Mouse (Mus musculus) stomach, embryonic 16.5 days (tissue): ENCODE data around the gene T2. TPM values are rescaled to one million over a fixed set of nuclear protein-coding genes. Genes with fewer than 3 reads are reported as not detected.
"Not testable (repeated sequence)": the region's sequence is repeated elsewhere in the genome, so short reads cannot be mapped to it uniquely, and the experiment has no call there.

Experiments used
- ATAC-seq: fragments of 200-750 bp; cut with Nextera tagmentation; 2 replicates; pipeline ENCODE4 v1.8.0; 2017; ENCODE audit warnings: moderate number of reproducible peaks, moderate TSS enrichment; ENCODE audit not compliant: insufficient read depth, low FRiP score
- H3K27ac ChIP-seq: fragments of 300-500 bp; sonication (generic); 2 replicates; pipeline ENCODE4 v1.5.1; 2014; ENCODE audit warnings: low read length
- H3K27me3 ChIP-seq: fragments of 300-500 bp; sonication (generic); 2 replicates; pipeline ENCODE4 v1.6.1; 2014; ENCODE audit warnings: low read length, control low read depth, mixed read lengths; ENCODE audit not compliant: control insufficient read depth, insufficient read depth
- H3K36me3 ChIP-seq: fragments of 300-500 bp; sonication (generic); 2 replicates; pipeline ENCODE4 v1.6.1; 2014; ENCODE audit warnings: low read length; ENCODE audit not compliant: control insufficient read depth, insufficient read depth
- H3K4me1 ChIP-seq: fragments of 300-500 bp; sonication (generic); 2 replicates; pipeline ENCODE4 v1.6.1; 2014; ENCODE audit warnings: low read length, control low read depth, mixed read lengths; ENCODE audit not compliant: control insufficient read depth, insufficient read depth
- H3K4me2 ChIP-seq: fragments of 300-500 bp; sonication (generic); 2 replicates; pipeline ENCODE4 v1.6.1; 2014; ENCODE audit warnings: low read depth, low read length, mixed read lengths
- H3K4me3 ChIP-seq: fragments of 300-500 bp; sonication (generic); replicated peaks from 2 replicates; pipeline ENCODE4 v1.5.1; 2014; ENCODE audit warnings: mild to moderate bottlenecking, low read length
- H3K9ac ChIP-seq: fragments of 300-500 bp; sonication (generic); 2 replicates; pipeline ENCODE4 v1.6.1; 2014; ENCODE audit warnings: low read length
- H3K9me3 ChIP-seq: fragments of 300-500 bp; sonication (generic); replicated peaks from 2 replicates; pipeline ENCODE4 v1.6.1; 2016; ENCODE audit warnings: low read length, control low read depth; ENCODE audit not compliant: control insufficient read depth
- WGBS: fragments of 180-500 bp; shearing (Covaris S2); extraction: QIAGEN DNeasy Blood & Tissue Kit; methylation state at CpG from one replicate; pipeline ENCODE4 v1.1.7; 2014; 5-methylcytosine and 5-hydroxymethylcytosine counted together
- polyA plus RNA-seq: library from polyadenylated mRNA; unstranded; fragments of >200 nt; fragmentation: Nextera tagmentation; extraction: Ambion mirVana; gene quantifications from 2 replicates; pipeline ENCODE4 v1.2.1, GENCODE M21; 2015

The T2 gene
- 0.13 and 0.21 TPM in 2 replicates for polyA plus RNA-seq

DNA sequence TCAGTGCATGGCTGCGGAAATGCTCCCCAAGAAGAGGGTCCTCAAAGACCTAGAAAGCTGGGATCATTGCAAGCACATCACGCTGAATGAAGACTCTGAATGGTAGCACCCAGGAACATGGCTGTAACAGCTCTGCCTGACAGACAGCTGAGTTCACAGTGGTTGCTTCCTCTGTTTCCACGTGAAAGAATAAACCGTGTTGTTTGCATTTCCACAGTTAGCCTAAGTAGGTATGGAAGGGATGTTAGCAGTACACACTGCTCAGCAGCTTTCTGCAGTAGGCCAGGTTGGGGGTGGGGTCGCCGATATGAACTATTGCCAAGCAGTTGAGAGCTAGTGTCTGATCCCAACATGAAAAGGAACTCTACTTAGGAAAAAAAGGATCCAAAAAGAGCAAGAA lies at the start of gene T2:
T2 (plus strand) TSS at position 301 of the 400 bp plus-strand sequence.
- Histone ChIP-seq H3K4me3 (no peak within 1 kb of the TSS), H3K27ac (no peak within 1 kb of the TSS), H3K9me3 (0 out of 2 replicates have a peak, but pooled peaks cover 4% of the 10 kb centered on the region), H3K4me2 (no peak within 1 kb of the TSS), H3K36me3 (no peaks in the 10 kb centered on the region), H3K9ac (no peak within 1 kb of the TSS), H3K27me3 (no peaks in the 10 kb centered on the region), H3K4me1 (no peaks in the 10 kb centered on the region)
- 78% methylated on average over 6 of the region's 6 CpGs for WGBS
- no peak for ATAC-seq

- Histone ChIP-seq H3K27ac (peak within 1 kb of the TSS; percentile 80), H3K4me1 (peaks cover 15% of the 10 kb centered on the region), H3K27me3 (no peaks in the 10 kb centered on the region), H3K36me3 (no peaks in the 10 kb centered on the region), H3K9ac (peak within 1 kb of the TSS; percentile 78), H3K9me3 (no peaks in the 10 kb centered on the region), H3K4me2 (peak within 1 kb of the TSS; percentile 75), H3K4me3 (peak within 1 kb of the TSS; percentile 71)
- WGBS, result under 1% methylated on average over 54 of the region's 54 CpGs
- peak; percentile 94 for ATAC-seq
These were observed 44.8 kb upstream of the T2 start, which contains the start of gene Sft2d1 for GRCm38 (mm10) chr17:8310838-8311614. Sft2d1 (plus strand) TSS chr17:8311102.

- H3K27me3 ChIP-seq, result no peaks in the 10 kb centered on the region
These were observed 44.0 kb upstream of the T2 start for GRCm38 (mm10) chr17:8311751-8312150.

DNA sequence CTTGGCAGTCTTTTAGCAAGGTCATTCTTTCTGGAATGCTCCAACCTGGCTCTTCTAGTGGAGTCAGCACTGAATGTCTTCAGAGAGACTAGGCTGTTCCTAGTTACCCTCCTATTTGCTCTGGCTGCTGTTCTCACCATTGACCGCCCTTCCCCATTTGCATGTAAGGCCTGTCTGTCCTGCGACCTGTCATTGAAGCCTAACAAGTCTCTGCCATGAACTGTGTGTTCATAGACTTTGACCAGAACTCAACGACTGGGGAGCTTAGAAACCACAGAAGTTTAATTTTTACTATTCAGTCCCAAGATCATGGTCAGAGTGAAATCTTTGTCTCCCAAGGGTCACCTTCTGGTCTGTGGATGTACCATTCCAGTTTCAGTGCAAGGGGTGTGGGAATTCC lies 41.8 kb upstream of the T2 start:
- Histone ChIP-seq H3K4me3 (no peak overlapping the region), H3K4me2 (no peak overlapping the region), H3K9me3 (no peaks in the 10 kb centered on the region), H3K27ac (no peak overlapping the region), H3K4me1 (peaks cover 15% of the 10 kb centered on the region), H3K9ac (no peak overlapping the region), H3K36me3 (no peaks in the 10 kb centered on the region), H3K27me3 (no peaks in the 10 kb centered on the region)
- WGBS, result 81% methylated on average over 3 of the region's 3 CpGs
- no peak for ATAC-seq

More at GRCm38 (mm10) chr17:8311751-8312150, 44.0 kb upstream of the T2 start:
- no peaks in the 10 kb centered on the region for H3K36me3 ChIP-seq
- WGBS, result 34% methylated on average over 3 of the region's 3 CpGs
- peak overlapping the region; percentile 71 for H3K4me3 ChIP-seq
- H3K9me3 ChIP-seq, result no peaks in the 10 kb centered on the region
- H3K4me2 ChIP-seq, result peak overlapping the region; percentile 75
- no peak for ATAC-seq
- peak overlapping the region; percentile 78 for H3K9ac ChIP-seq
- H3K4me1 ChIP-seq, result peaks cover 15% of the 10 kb centered on the region
- H3K27ac ChIP-seq, result no peak overlapping the region

DNA sequence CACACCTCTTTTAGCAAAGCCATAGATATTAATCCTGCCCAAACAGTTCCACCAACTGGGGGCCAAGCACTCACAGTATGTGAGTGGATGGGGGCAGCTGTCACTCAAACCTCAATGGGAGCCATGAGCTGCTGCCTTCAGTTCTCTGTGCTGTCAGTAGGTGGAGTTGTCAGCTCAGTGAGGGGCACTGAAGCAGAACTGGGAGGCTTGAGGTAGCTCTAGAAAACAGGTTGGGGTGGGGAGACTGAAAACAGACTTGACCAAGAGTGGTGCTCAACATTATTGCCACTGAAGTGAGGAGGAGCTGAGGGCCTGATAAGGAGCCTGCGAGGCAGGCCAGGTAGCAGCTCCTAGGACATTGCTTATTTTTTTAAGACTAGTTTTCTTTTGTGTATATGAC lies 39.5 kb upstream of the T2 start:
- no peaks in the 10 kb centered on the region for H3K36me3 ChIP-seq
- no peaks in the 10 kb centered on the region for H3K27me3 ChIP-seq
- peaks cover 15% of the 10 kb centered on the region for H3K4me1 ChIP-seq
- no peaks in the 10 kb centered on the region for H3K9me3 ChIP-seq
- H3K4me3 ChIP-seq, result no peak overlapping the region
- H3K4me2 ChIP-seq, result no peak overlapping the region
- 82% methylated on average over 1 of the region's 1 CpGs for WGBS
- no peak overlapping the region for H3K27ac ChIP-seq
- no peak overlapping the region for H3K9ac ChIP-seq
- no peak for ATAC-seq

- H3K4me2 ChIP-seq, H3K36me3 ChIP-seq, H3K9ac ChIP-seq, H3K27me3 ChIP-seq, ATAC-seq, H3K27ac ChIP-seq, H3K4me1 ChIP-seq, H3K9me3 ChIP-seq, H3K4me3 ChIP-seq: not testable (repeated sequence)
- WGBS, result 91% methylated on average over 10 of the region's 11 CpGs
These were observed 28.9 kb upstream of the T2 start for GRCm38 (mm10) chr17:8326877-8327276.

GRCm38 (mm10) chr17:8328511-8329174 lies 27.1 kb upstream of the T2 start:
- Histone ChIP-seq H3K4me1 (no peaks in the 10 kb centered on the region), H3K4me2 (no peak overlapping the region), H3K9ac (no peak overlapping the region), H3K27me3 (no peaks in the 10 kb centered on the region), H3K27ac (no peak overlapping the region), H3K4me3 (no peak overlapping the region), H3K36me3 (no peaks in the 10 kb centered on the region; the same call in 1 of the 2 replicates), H3K9me3 (no peaks in the 10 kb centered on the region)
- 61% methylated on average over 7 of the region's 7 CpGs for WGBS
- ATAC-seq, result no peak

DNA sequence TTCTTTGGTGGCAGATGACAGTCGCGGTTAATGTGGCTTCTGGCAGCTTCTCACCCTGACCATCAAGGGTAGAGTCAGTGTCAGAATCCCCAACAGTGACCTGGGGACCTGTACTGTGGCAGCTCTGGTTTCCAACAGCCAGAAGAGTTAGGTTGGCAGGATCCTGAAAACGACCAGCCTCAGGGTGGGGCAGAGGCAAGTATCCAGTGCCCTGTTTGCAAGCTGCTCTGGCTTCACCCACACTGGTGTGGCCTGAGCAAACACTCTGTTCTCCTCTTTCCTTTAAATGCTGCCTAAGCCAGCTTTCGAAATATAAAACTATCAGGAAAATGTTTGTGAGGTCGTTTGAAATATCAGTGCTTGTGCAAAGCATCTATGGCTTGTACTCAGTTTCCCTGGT lies 25.2 kb upstream of the T2 start:
- Histone ChIP-seq H3K9ac (no peak overlapping the region), H3K4me1 (no peaks in the 10 kb centered on the region), H3K27ac (no peak overlapping the region), H3K4me3 (no peak overlapping the region), H3K4me2 (no peak overlapping the region), H3K27me3 (no peaks in the 10 kb centered on the region), H3K36me3 (no peaks in the 10 kb centered on the region; the same call in 1 of the 2 replicates), H3K9me3 (no peaks in the 10 kb centered on the region)
- 65% methylated on average over 5 of the region's 5 CpGs for WGBS
- ATAC-seq, result no peak

DNA sequence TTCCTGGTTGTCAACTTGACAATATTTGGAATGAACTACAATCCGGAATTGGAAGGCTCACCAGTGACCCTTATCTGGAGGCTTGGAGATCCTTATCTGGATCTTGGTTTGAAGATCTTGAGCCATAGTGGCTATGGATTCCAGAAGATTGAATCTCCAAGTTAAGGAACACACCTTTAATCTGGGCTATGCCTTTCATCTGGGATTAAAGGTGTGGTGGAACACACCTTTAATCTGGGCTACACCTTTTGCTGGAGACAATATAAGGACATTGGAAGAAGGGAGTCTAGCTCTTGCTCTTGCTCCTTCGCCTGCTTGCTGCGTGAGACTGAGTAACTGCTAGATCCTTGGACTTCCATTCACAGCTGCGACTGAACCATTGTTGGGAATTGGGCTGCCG lies 18.6 kb upstream of the T2 start, which contains the start of gene Prr18:
Prr18 (plus strand) TSS at position 301 of the 400 bp plus-strand sequence.
- not testable (repeated sequence) for H3K9me3 ChIP-seq

More for the DNA sequence above, 18.6 kb upstream of the T2 start, which contains the start of gene Prr18:
- H3K27me3 ChIP-seq, result peaks cover 32% of the 10 kb centered on the region
- H3K4me1 ChIP-seq, H3K36me3 ChIP-seq, H3K4me2 ChIP-seq, H3K4me3 ChIP-seq, H3K9ac ChIP-seq, ATAC-seq, H3K27ac ChIP-seq: not testable (repeated sequence)
- no CpG with 5 or more reads among the region's 5 CpGs for WGBS
